Mouse (Mus musculus): Measurements from ENCODE around the gene Slain2.

DNA sequence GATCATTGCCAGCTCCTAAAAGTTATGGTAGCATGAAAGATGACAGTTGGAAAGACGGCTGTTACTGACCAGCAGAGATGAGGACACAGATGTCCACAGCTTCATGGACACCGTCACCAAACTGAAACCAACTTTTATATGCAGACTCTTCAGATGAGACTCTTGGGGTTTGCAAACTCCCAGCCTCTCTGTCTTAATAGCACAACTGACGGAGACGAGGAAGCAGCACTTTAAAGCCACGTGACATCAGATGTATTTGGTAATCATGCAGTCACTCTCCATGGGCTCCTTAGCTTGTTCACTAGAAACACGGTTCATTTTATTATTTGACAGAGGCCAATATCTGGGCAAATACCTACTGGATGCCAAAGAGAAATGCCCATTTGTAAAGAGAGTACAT lies 61.9 kb downstream of the Slain2 start:
- no peak for TF ChIP-seq CTCF (IDR thresholded peaks at IDR 0.05)
- TF ChIP-seq POLR2A (IDR thresholded peaks at IDR 0.05; ENCODE audit: insufficient read depth, low read depth, low read length) = no peak
